Mouse (Mus musculus): ENCODE results near the gene Dock7.
"Not testable (repeated sequence)": the region's sequence is repeated elsewhere in the genome, so short reads cannot be mapped to it uniquely, and the experiment has no call there.

The Dock7 gene

DNA sequence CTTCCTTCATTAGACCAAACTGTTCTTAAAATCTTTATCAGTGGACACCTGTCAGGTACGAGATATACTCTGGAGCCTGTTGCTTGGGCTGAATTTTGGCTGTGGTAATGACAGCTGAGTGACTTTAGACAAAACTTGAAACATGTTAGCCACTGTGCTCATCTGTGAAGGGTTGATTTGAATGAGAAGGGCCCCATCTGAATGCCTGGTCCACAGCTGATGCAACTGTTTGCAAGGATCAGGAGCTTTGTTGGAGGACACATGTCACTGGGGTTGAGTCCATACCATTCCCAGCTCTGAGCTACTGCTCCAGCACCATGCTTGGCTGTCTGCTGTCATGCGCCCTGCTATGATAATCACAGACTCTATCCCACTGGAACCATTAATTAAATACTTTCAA, 115.1 kb downstream of the Dock7 start:
- no peak for DNase-seq (ENCODE audit: low spot score)

DNA sequence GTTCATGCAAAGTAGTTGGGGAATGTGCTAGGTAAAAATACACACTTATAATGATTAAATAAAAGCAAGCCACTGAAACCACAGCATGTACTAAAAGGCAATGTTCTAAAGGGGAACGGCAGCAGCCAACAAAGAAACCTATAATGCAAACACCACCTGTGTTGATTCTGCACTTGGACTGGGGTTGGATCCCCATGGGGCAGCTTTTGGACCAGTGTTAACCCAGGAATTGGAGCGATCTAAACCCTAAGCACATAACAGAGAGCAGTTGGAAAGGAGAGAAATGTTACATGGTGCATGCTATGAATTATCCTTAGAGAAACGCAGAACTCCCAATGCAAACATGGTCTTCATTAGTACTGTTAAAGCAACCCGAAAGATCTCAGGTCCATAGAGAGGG, 127.2 kb downstream of the Dock7 start:
- DNase-seq (ENCODE audit: low spot score) = no peak

DNA sequence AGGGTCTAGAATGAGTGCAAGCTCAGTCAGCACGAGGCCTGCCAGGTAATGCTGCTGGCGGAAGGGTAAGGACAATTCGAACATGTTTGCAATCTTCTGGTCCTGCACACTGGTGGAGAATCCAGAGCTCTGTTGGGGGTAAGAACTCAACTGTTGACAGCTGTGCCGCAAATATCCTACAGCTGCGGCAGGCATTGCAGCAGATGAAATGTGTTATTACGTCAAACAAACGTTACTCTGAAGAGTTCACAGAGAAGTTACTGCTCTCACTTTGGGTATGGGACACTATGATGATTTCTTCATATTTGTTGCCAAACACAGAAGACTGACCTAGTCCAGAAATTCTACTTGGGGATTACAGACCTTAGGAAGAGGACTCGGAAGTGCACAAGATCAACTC, 136.0 kb downstream of the Dock7 start:
- DNase-seq (ENCODE audit: low spot score) = no peak

DNA sequence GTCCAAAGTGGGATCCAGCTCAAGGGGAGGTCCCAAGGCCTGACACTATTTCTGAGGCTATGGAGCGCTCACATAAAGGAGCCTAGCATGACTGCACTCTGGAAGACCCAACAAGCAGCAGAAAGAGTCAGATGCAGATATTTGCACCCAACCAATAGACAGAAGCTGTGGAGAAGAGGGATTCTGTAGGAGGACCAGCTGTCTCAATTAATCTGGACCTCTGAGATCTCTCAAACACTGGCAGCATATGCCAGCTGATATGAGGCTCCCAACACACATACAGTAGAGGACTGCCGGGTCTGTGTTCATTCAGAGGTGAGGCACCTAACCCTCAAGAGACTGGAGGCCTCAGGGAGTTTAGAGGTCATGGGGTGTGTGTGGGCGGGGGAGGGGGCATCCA, 140.7 kb downstream of the Dock7 start:
- peak; percentile 12 for DNase-seq (ENCODE audit: low spot score)

DNA sequence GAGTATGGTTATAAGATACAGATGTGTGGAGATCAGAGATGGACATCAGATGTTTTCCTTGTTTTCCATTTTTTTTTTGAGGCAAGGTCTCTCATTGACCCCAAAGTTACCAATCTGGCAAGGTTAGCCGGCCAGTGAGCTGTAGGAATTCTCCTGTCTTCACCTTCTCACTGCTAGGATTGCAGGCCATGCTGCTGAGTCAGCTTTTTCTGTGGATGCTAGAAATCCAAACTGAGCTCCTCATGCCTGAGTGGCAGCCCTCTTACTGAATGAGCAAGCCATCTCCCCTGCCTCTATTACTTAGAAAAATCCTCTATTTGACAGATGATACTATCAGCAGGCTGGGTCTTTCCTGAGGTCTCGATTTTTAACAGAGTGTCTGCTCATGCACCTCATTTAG, 142.0 kb downstream of the Dock7 start:
- no peak for DNase-seq (ENCODE audit: low spot score)

DNA sequence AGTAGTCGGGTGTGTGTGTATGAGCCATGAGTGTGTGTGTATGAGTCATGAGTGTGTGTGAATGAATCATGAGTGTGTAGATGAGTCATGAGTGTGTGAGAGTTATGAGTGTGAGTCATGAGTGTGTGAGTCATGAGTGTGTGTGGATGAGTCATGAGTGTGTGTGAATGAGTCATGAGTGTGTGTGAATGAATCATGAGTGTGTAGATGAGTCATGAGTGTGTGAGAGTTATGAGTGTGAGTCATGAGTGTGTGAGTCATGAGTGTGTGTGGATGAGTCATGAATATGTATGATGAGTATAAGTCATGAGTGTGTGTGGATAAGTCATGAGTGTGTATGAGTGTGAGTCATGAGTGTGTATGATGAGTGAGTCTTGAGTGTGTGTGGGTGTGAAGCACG, 142.4 kb downstream of the Dock7 start:
- DNase-seq (ENCODE audit: low spot score) = not testable (repeated sequence)

DNA sequence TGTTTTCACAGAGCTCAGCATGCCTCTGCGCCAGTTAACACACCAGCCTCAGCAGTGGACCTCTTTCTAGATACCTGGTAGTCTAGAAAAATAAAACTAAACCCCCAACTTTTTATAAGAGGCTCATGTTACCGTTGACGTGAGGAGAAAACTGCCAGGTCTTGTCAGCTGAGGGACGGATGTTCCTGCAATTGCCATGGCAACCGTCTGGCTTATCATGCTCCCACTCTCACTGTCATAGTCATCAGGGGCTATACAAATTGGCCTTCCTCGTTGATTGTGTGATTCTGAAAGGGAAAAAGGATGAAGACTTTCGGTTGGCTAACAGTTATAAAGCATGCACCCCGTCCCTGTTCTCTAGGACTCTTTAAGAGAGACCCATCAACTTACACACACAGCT, 145.0 kb downstream of the Dock7 start:
- DNase-seq (ENCODE audit: low spot score) = peak; percentile 16

DNA sequence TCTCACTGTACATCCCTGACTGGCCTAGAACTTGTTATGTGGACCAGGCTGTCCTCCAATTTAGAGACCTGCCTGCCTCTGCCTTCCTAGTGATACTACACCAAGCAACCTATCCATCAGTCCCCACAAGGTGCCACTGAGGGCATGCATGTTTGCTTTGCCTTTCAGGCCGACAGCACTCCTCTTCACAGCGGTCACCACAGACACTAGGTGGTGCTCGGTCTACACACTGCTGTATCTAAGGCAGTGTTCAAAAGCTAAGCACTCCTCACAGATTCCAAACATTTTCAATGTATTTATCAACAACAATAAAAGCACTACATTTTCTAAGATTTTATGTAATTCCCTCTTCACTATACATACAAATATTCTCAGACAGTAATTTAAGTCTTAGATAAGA, 150.8 kb downstream of the Dock7 start:
- no peak for DNase-seq (ENCODE audit: low spot score)

DNA sequence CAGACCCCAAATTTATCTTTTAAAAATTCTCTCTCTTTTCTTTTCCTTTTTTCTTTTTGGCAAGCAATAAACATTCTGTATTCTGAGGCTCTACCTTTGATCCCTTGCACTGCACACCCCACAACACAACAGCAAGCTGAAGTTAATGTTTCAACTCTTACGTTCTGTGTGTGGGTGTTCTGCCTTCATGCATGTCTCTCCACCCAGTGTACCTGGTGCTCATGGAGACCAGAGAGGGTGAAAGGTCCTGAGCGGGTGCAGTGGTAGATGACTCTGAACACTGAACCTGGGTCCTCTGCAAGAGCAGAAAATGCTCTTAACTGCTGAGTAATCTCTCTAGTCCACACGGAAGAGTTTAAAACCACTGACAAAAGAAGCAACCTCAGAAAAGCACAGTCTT, 160.5 kb downstream of the Dock7 start:
- DNase-seq (ENCODE audit: low spot score) = no peak

DNA sequence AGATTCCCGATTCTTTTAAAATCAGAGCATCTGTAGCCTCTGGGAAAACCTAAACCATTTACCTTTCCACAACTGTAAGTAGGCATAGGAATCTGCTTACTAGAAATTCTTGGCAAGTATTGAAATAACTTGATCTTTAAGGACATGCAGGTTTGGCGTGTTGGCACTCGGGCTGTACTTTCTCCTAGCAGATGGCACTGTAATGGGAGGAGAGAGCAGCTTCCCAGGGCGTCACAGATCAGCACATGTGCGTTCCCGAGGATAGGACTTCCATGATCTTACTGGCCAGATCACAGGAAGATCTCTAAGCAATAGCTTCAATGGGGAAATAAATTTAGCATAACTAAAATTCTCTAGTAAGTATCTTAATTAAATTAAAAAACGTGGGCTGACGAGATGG, 164.7 kb downstream of the Dock7 start:
- no peak for DNase-seq (ENCODE audit: low spot score)

DNA sequence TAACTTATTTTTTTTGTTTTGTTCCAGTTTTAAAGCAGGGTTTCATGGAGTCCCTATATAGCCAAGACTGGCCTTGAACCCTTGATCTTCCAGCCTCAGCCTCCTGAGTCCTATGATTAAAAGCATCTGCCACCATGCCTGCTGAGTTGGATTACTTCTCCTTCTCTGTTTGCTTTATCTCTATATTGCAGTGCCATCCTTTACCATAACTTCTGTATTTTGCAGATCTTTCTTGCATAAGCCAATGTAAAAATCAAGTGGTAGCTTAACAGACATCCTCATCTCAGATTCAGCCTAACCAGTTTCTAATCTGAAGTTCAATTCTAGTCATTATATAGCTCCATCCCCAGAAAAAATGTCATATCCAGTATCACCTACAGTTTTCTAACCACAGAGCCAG, 170.2 kb downstream of the Dock7 start:
- no peak for DNase-seq (ENCODE audit: low spot score)

DNA sequence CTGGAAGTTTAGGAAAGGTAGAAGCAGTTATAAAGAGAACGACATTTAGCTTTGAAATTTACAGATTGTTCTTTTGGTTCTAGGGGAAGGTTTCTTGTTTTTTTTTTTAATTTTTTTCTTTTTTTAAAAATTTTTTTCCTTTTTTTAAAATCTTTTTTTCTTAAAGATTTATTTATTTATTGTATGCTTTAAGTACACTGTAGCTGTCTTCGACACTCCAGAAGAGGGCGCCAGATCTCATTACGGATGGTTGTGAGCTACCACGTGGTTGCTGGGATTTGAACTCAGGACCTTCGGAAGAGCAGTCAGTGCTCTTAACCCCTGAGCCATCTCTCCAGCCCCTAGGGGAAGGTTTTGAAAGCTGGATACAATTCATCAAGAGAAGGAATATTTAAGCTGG, 182.5 kb downstream of the Dock7 start:
- DNase-seq (ENCODE audit: low spot score) = not testable (repeated sequence)

DNA sequence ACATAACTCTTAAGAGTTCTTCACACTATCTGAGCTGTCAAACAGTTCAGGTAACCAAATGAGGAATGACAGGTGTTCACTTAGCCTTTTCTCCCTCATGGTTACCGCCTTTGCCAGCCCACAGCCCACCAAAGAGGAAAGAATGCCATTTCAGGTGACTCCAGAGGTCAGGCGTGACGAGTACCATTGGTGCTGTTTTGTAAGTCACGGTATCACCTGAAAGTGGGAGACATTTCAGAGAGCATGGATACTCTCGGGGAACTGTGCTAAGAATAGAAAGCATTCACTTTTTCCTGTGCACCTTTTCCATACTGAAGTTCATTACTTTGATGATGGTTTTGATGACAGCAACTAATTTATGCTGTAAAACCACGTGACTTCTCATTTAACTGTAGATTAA, 184.7 kb downstream of the Dock7 start:
- DNase-seq (ENCODE audit: low spot score) = no peak

DNA sequence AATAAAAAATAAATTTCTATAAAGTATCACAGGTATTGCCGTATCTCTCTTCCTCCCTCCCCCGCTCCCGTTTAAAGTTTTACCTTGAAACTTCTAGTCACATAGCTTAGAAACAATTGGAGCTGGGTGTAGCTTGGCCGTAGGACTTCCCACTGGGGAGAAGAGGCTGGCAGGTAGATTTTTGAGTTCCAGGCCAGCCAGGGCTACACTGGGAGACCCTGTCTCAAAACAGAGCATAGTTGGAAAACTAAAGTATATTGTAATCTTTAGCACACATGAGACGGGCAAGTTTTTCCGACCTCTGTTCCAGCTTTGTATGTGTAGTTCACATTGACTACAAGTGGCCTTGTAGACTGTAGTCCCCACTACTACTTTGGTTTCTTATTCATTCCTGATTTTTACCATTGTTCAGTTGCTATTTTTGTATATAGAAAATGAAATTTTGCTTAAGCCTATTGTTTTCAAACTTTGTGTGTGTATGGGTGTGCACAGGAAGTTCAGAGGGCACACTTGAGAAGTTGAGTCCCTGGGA, 195.4 kb downstream of the Dock7 start:
- DNase-seq (ENCODE audit: low spot score) = no peak

DNA sequence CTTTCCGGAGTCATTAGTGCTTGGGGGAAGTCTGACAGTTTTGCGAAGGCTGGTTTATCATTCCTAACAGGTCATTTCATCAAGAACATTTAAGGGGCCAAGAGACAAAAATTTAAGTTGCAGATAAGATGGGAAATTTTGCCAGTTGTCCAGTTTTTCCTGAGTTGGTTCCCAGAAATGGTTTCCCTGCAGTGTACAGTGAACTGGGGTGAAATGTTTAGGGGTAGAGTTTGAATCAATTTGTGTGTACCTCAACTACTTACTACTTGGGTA, 195.9 kb downstream of the Dock7 start:
- DNase-seq (ENCODE audit: low spot score) = no peak

DNA sequence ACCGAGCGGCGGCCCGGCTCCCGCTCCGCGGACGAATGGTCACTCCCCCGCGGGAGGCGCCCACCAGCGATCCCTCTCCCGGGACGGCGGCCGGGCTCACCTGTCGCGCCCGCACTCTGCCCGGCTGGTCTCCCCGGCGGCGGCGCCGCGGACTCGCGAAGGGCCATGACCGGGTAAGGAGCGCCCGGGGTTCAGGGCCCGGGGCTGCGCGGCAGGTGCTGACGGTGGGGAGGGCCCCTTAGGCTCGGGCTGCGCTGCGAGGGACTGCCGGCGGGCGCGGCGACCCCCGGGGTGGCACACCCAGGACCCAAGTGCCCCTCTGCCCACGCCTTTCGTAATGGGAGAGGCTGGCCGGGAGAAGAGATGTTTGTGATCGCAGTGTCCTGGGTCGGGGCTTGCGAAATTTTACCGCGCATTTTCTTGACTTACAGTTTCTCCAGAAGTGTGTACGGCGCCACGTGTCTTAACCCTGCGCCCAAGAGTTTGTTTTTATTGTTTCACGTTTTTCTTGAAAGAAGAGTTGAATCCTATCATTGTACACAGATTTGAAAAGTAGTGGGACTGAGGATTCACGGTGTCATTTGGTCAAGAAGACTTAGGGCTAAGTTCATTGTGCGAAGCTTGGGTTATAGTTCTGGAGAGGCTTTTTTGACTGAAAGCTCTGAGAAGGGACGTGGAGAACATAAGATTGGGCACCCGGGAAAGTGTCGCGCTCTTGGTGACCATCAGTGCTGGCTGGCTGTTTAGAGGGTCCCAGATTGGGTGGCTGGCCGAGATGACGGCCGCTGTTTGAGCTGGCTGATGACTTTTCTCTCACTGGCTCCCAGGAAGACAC, 196.4 kb downstream of the Dock7 start:
- DNase-seq (ENCODE audit: low spot score) = no peak

DNA sequence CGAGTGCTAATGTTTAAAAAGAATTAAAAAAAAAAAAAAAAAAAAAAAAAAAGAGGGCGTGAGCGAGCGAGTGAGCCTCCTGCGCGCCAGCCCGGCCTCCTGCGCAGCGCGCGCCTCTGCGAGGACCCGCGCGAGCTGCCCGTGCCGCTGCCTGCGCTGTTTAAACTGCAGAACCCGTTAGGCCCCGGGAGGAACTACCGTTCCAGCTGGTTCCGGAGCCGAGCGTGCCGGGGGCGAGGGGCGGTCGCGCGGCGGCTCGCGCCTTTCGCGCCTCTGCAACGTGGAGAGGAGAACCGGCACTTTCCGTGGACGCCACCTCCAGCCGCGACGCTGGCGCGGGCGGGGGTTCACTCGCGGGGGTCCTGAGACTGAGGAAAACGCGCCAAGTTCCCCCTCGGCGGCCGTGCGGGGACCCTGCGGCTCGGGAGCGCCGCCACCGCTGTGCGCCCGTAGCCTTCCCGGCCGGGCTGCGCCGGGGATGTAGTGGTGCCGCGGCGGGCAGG, 197.1 kb downstream of the Dock7 start, which contains the start of gene Usp1:
Usp1 (plus strand) TSS at position 243 of the 503 bp plus-strand sequence.
- peak; percentile 39 for DNase-seq (ENCODE audit: low spot score)

DNA sequence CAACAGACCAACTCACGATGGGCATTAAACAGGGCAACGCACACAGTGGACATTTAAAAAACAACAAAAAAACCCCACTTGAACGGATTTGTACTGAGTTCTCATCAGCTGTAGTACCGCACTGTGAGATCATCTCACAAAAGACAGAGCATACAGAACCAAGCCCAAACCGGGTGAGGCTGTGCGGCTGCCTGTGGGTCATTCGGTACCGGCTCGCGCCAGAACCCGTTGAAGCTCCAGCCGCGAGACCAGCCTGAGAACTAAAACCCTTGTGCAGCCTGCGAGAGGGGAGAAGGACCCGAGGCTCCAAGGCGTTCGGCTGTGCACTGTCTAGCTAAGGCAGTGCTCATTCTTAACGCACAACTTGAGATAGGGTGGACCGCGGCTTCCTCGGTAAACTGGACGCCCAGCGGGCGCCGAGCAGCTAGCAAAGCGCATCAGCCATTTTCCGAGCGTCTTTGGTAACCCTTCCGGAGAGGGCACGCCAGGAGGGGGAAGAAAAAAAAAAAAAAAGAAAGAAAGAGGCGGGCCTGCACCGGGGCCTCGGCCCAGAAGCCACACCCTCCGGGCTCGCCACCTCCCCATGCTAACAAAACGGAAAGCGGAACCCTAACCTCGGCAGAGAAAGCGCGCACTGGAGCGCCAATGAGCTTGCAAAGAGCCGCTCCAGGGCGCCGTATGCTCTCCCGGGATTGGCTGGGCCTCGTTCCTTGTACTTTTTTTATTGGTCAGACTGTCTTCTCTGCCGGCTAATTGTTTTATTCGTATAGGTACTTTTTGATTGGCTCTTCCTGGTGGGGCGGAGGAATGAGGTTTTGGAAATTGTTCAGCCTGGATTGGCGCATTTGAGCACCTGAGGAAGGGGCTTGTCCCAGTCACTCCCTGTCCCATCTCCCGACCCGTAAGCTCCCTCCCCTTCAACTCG, 197.8 kb downstream of the Dock7 start:
- DNase-seq (ENCODE audit: low spot score) = peak; percentile 94

DNA sequence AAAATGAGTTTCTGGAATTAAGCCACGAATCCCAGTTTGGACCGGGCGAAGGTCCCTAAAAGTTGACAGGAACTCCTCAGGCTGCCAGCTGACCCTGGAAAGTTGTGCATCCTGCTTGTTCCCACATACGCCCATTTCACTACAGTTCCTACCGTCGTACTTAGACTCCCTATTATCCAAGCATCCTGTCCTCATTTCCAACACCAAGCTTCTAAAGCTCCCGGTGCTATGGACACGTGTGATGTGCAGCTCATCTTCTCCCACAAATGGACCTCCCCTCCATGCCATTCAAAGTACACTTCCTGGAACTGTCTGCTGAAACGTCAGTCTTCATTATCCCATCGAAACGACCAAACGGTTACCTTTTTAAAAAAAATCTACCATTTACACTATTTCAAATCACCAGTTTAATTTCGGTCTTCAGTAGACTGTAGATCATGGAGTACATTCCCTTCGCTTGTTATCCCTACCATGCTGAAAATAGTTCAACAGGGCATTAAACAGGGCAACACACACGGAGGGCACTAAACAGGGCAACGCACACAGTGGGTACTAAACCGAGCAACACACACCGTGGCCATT, 198.6 kb downstream of the Dock7 start:
- no peak for DNase-seq (ENCODE audit: low spot score)

DNA sequence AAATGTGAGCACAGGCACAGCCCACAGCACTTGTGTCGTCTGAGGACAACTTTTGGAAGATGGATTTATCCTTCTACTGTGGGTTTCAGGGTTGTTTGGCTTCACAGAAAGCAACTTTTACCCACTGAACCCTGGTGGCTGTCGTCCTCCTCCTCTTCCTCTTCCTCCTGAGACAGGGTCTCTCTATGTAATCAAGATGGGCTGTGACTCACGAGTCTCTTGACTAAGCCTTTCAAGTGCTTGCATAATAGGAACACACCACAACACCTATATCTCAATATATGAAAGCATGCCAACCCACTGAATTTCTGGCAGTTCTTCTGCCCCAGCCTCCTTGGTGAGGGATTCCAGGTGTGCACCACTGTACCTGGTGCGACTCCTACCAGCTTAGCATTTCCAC, 199.8 kb downstream of the Dock7 start:
- no peak for DNase-seq (ENCODE audit: low spot score)

DNA sequence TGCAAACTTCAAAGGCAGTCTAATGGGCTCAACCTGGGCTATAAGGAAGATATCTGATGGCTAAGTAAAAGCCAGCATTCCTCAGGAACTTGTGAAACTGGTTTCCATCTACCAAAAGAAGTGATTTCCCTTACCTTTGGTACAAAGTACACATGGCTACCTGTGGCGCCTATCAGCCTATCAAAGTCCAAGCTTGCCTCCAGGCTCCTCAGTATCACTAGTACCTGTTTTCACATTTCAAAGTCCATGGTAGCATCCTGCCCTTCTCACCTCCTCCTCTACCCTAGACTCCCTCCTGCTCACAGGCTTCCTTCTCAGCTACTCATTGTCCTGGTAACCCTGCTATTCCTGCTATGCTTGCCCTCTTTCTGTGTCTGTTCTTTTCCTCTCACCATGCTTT, 202.5 kb downstream of the Dock7 start:
- no peak for DNase-seq (ENCODE audit: low spot score)

DNA sequence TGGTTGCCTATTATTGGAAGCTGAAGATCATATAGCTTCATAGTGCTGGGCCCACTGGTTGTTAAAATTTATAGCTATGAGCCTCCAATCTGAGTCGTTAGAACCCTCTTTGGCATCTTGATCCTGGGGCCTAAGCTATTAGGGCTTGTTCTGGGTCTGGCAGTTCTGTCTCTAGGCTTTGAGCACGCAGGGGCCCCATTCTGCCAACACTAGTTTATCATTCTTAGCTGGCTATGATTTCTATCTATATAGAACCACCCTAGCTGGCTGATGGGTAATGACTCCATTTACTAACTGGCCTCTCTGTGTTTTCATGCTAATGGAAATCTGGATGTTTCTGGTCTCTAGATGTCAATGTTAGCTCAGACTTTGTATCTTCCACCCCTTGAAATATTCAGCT, 203.0 kb downstream of the Dock7 start:
- DNase-seq (ENCODE audit: low spot score) = no peak

DNA sequence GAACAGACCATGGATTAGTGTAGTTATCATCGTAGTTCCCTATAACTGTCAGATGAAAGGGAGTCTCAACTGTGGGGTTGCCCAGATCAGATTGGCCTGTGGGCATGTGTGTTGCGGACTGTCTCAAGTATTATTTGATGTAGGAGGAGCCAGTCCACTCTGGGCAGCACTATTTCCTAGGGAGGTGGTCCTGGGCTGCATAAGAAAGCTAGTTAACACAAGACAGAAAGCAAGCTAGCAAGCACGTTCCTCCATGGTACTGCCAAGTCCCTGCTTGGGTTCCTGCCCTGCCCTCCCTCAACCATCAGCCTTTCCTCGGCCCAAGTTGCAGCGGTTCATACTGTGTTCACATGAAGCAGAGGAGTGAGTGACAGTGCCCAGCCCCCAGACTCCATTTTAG, 210.5 kb downstream of the Dock7 start:
- DNase-seq (ENCODE audit: low spot score) = no peak

Measured in layer of hippocampus, adult 9-10 months (tissue).